ENCODE assay signal across 9 mouse cellular contexts in the genomic region with DNA sequence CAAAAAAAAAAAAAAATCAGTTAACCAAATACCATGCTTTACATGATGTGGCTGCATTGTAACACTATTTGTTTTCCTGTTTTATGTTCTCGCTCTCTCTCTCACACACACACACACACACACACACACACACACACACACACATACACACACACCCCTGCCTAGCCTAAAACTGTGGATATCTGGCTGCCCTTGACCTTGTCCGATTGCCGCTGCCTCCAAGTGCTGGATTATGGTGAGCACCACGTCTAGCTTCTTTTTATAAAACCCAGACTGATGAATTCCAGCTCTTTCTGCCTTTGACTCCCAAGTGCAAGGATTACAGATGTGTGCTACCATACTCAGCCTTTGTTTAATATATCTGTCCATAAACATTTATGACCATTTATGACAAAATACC. TPM values are rescaled to one million over a fixed set of nuclear protein-coding genes. Genes with fewer than 3 reads are reported as not detected.
DNase-seq lines count a peak whose midpoint lies in the region; ATAC-seq and TF ChIP-seq lines count a peak whose summit lies in the region.
"Had no signal": no experiment of that assay in that cellular context is flagged by ENCODE, and none has a peak within 500 bp of the region (broad histone marks: within the 10 kb centered on the region; RNA-seq: fewer than 3 reads in every experiment).

No protein-coding gene starts in this region.

- H3K4me3 ChIP-seq in forebrain, embryonic 11.5 days (ENCODE audit: low read depth, low read length) = no peak overlapping the region
- no peak overlapping the region; the same call in 1 of the 2 replicates for H3K4me3 ChIP-seq in forebrain, embryonic 10.5 days
- peak overlapping the region; percentile 69 for H3K4me3 ChIP-seq in megakaryocyte, embryonic 14.5 days (replicated peaks)
- H3K4me3 ChIP-seq in intestine, postnatal 0 days (ENCODE audit: low read depth, low read length) = no peak overlapping the region
- H3K4me3 ChIP-seq in stomach, embryonic 15.5 days (replicated peaks) = peak overlapping the region; percentile 98; the same call in 1 of the 2 replicates

- H3K27me3 ChIP-seq in forebrain, embryonic 11.5 days (ENCODE audit: control insufficient read depth, insufficient read depth, low read length) = no peaks in the 10 kb centered on the region
- H3K27me3 ChIP-seq in forebrain, embryonic 10.5 days (ENCODE audit: poor library complexity, severe bottlenecking) = no peaks in the 10 kb centered on the region
- H3K27me3 ChIP-seq in megakaryocyte, embryonic 14.5 days (replicated peaks) = no peaks in the 10 kb centered on the region
- no peaks in the 10 kb centered on the region for H3K27me3 ChIP-seq in intestine, postnatal 0 days (replicated peaks; ENCODE audit: control insufficient read depth, insufficient read depth, low read length)
- H3K27me3 ChIP-seq in stomach, embryonic 15.5 days (replicated peaks) = no peaks in the 10 kb centered on the region

- H3K4me1 ChIP-seq in forebrain, embryonic 11.5 days (replicated peaks; ENCODE audit: control insufficient read depth, insufficient read depth, low read length) = peaks cover 10% of the 10 kb centered on the region; the same call in 1 of the 2 replicates
- H3K4me1 ChIP-seq in forebrain, embryonic 10.5 days = peaks cover 29% of the 10 kb centered on the region
- peaks cover 55% of the 10 kb centered on the region for H3K4me1 ChIP-seq in megakaryocyte, embryonic 14.5 days
- H3K4me1 ChIP-seq in intestine, postnatal 0 days (replicated peaks; ENCODE audit: control insufficient read depth, insufficient read depth, low read length) = peaks cover 5% of the 10 kb centered on the region; the same call in 1 of the 2 replicates
- H3K4me1 ChIP-seq in stomach, embryonic 15.5 days = peaks cover 15% of the 10 kb centered on the region

- DNase-seq in forebrain, embryonic 11.5 days (ENCODE audit: low spot score) = no peak
- DNase-seq in forebrain, embryonic 10.5 days (ENCODE audit: extremely low spot score, low spot score) = no peak
- DNase-seq in thymus, postnatal 25 days = no peak
- no peak for DNase-seq in left cerebral cortex, postnatal 4 days

- H3K9ac ChIP-seq in forebrain, embryonic 11.5 days (ENCODE audit: low read length) = no peak overlapping the region
- no peak overlapping the region; the same call in 1 of the 2 replicates for H3K9ac ChIP-seq in intestine, postnatal 0 days (ENCODE audit: low read depth, low read length)
- no peak overlapping the region for H3K9ac ChIP-seq in stomach, embryonic 15.5 days

- H3K27ac ChIP-seq in forebrain, embryonic 11.5 days (ENCODE audit: low read depth, low read length) = no peak overlapping the region
- no peak overlapping the region for H3K27ac ChIP-seq in forebrain, embryonic 10.5 days
- no peak overlapping the region for H3K27ac ChIP-seq in intestine, postnatal 0 days (ENCODE audit: low read depth, low read length)
- H3K27ac ChIP-seq in stomach, embryonic 15.5 days = no peak overlapping the region

- no peaks in the 10 kb centered on the region for H3K9me3 ChIP-seq in forebrain, embryonic 11.5 days (ENCODE audit: control insufficient read depth, low read length)
- no peaks in the 10 kb centered on the region for H3K9me3 ChIP-seq in forebrain, embryonic 10.5 days
- H3K9me3 ChIP-seq in megakaryocyte, embryonic 14.5 days = no peaks in the 10 kb centered on the region
- H3K9me3 ChIP-seq in intestine, postnatal 0 days (ENCODE audit: control insufficient read depth) = no peaks in the 10 kb centered on the region
- H3K9me3 ChIP-seq in stomach, embryonic 15.5 days = no peaks in the 10 kb centered on the region

- WGBS in forebrain, embryonic 11.5 days = 92% methylated on average over 4 of the region's 4 CpGs
- WGBS in forebrain, embryonic 10.5 days = 95% methylated on average over 4 of the region's 4 CpGs
- WGBS in intestine, postnatal 0 days = 60% methylated on average over 4 of the region's 4 CpGs
- 56% methylated on average over 4 of the region's 4 CpGs for WGBS in stomach, embryonic 15.5 days

- no peaks in the 10 kb centered on the region for H3K36me3 ChIP-seq in forebrain, embryonic 11.5 days (ENCODE audit: control insufficient read depth, insufficient read depth, low read length)
- peaks cover 29% of the 10 kb centered on the region for H3K36me3 ChIP-seq in forebrain, embryonic 10.5 days (replicated peaks)
- H3K36me3 ChIP-seq in megakaryocyte, embryonic 14.5 days (replicated peaks; ENCODE audit: low read length) = peaks cover 21% of the 10 kb centered on the region
- no peaks in the 10 kb centered on the region for H3K36me3 ChIP-seq in intestine, postnatal 0 days (ENCODE audit: control insufficient read depth, insufficient read depth)
- no peaks in the 10 kb centered on the region for H3K36me3 ChIP-seq in stomach, embryonic 15.5 days

- no peak for ATAC-seq in forebrain, embryonic 11.5 days (replicated peaks; ENCODE audit: low FRiP score)
- no peak for ATAC-seq in megakaryocyte, adult 5-6 weeks (ENCODE audit: poor library complexity, severe bottlenecking)
- ATAC-seq in intestine, postnatal 0 days = no peak
- ATAC-seq in stomach, embryonic 15.5 days (ENCODE audit: insufficient read depth, low FRiP score, low read depth) = no peak
- ATAC-seq: inflammation-experienced regulatory T-cells, adult 6 months had no signal

- peak overlapping the region; percentile 1; the same call in 1 of the 2 replicates for H3K4me2 ChIP-seq in forebrain, embryonic 11.5 days (ENCODE audit: low read depth, low read length, severe bottlenecking)
- H3K4me2 ChIP-seq in intestine, postnatal 0 days (replicated peaks; ENCODE audit: low read depth) = peak overlapping the region; percentile 90
- H3K4me2 ChIP-seq in stomach, embryonic 15.5 days = peak overlapping the region; percentile 80

- intact Hi-C loops in left cerebral cortex, postnatal 4 days (cut with DNase I) = no loop called here

- TF ChIP-seq CTCF in intestine, postnatal 0 days (IDR thresholded peaks at IDR 0.05; ENCODE audit: low read depth) = no peak

RNA-seq across cellular contexts. Expression of gene Nkiras2, which starts 1.6 kb away (rescaled TPM):
- polyA plus RNA-seq in forebrain, embryonic 11.5 days (2014; fragmentation: Nextera tagmentation; extraction: Ambion mirVana) = 94.5 and 107 TPM in 2 replicates
- polyA plus RNA-seq in forebrain, embryonic 10.5 days (2016; fragmentation: Nextera tagmentation; extraction: Ambion mirVana) = 83.1 and 91.8 TPM in 2 replicates
- polyA plus RNA-seq in megakaryocyte, embryonic 14.5 days (2012; ENCODE audit: insufficient read depth, low replicate concordance) = 62.7 and 103 TPM in 2 replicates
- 47.7 and 52.7 TPM in 2 replicates for total RNA-seq in megakaryocyte, adult 5-6 weeks (2015)
- 36.0 and 45.5 TPM in 2 replicates for total RNA-seq in megakaryocyte, adult 5-6 weeks (2017)
- 52.2 and 55.7 TPM in 2 replicates for polyA plus RNA-seq in intestine, postnatal 0 days (2015; fragmentation: Nextera tagmentation; extraction: Ambion mirVana)
- 57.3 and 57.6 TPM in 2 replicates for polyA plus RNA-seq in stomach, embryonic 15.5 days (2015; fragmentation: Nextera tagmentation; extraction: Ambion mirVana)
- 10 to 100 TPM; 37.7 to 39.9 TPM for total RNA-seq in left cerebral cortex, postnatal 4 days (2021)

RNA-seq across cellular contexts. Expression of gene Dnajc7, which starts 2.5 kb away (rescaled TPM):
- 95.9 and 105 TPM in 2 replicates for polyA plus RNA-seq in forebrain, embryonic 11.5 days (2014; fragmentation: Nextera tagmentation; extraction: Ambion mirVana)
- polyA plus RNA-seq in forebrain, embryonic 10.5 days (2016; fragmentation: Nextera tagmentation; extraction: Ambion mirVana) = 286 and 289 TPM in 2 replicates
- 1.8 and 86.6 TPM in 2 replicates for polyA plus RNA-seq in megakaryocyte, embryonic 14.5 days (2012; ENCODE audit: insufficient read depth, low replicate concordance)
- 98.1 and 124 TPM in 2 replicates for total RNA-seq in megakaryocyte, adult 5-6 weeks (2015)
- total RNA-seq in megakaryocyte, adult 5-6 weeks (2017) = 145 and 172 TPM in 2 replicates
- 72.9 and 80.2 TPM in 2 replicates for polyA plus RNA-seq in intestine, postnatal 0 days (2015; fragmentation: Nextera tagmentation; extraction: Ambion mirVana)
- 213 and 214 TPM in 2 replicates for polyA plus RNA-seq in stomach, embryonic 15.5 days (2015; fragmentation: Nextera tagmentation; extraction: Ambion mirVana)
- total RNA-seq in left cerebral cortex, postnatal 4 days (2021) = 100 to 1,000 TPM; 276 to 297 TPM

RNA-seq across cellular contexts. Expression of gene Cnp, which starts 42.8 kb away (rescaled TPM):
- polyA plus RNA-seq in forebrain, embryonic 11.5 days (2014; fragmentation: Nextera tagmentation; extraction: Ambion mirVana) = 18.3 and 20.3 TPM in 2 replicates
- 15.3 and 17.5 TPM in 2 replicates for polyA plus RNA-seq in forebrain, embryonic 10.5 days (2016; fragmentation: Nextera tagmentation; extraction: Ambion mirVana)
- polyA plus RNA-seq in megakaryocyte, embryonic 14.5 days (2012; ENCODE audit: insufficient read depth, low replicate concordance) = 13.3 and 17.1 TPM in 2 replicates
- 9.5 and 11.3 TPM in 2 replicates for total RNA-seq in megakaryocyte, adult 5-6 weeks (2015)
- total RNA-seq in megakaryocyte, adult 5-6 weeks (2017) = 22.2 and 23.9 TPM in 2 replicates
- polyA plus RNA-seq in intestine, postnatal 0 days (2015; fragmentation: Nextera tagmentation; extraction: Ambion mirVana) = 15.6 and 16.3 TPM in 2 replicates
- 35.3 and 42.7 TPM in 2 replicates for polyA plus RNA-seq in stomach, embryonic 15.5 days (2015; fragmentation: Nextera tagmentation; extraction: Ambion mirVana)
- 10 to 100 TPM; 25.6 to 29.6 TPM for total RNA-seq in left cerebral cortex, postnatal 4 days (2021)

Comparison
In these comparisons a context has a peak if more than half of its experiments do, and no peak if none do; other contexts are left out.
1. H3K4me2 ChIP-seq: peak in every context shown above with its lines; median percentile 90 in intestine, postnatal 0 days; 80 in stomach, embryonic 15.5 days; 1 in forebrain, embryonic 11.5 days.
2. H3K4me3 ChIP-seq: peak in megakaryocyte, embryonic 14.5 days (single experiment) and stomach, embryonic 15.5 days (single experiment); none in forebrain, embryonic 11.5 days (single experiment), forebrain, embryonic 10.5 days (single experiment) and intestine, postnatal 0 days (single experiment).